Mouse (Mus musculus) heart, postnatal 0 days (tissue): ENCODE measurements at regions not wholly inside any gene's neighbourhood (a gene's known extent, or its start where the extent isn't known, plus 50 kb on each side); places are given as distances from the start of the nearest gene placed in this dataset.

Experiments
- ATAC-seq: fragments of 200-750 bp; cut with Nextera tagmentation; 2 replicates; pipeline ENCODE4 v1.8.0; 2017; ENCODE audit warnings: low read depth, moderate number of reproducible peaks, moderate library complexity; ENCODE audit not compliant: insufficient read depth
- DNase-seq: peaks from one replicate; pipeline ENCODE4 v3.0.0-alpha.2; 2016; ENCODE audit warnings: low spot score
- H3K27ac ChIP-seq: fragments of 300-500 bp; sonication (generic); 2 replicates; pipeline ENCODE4 v1.5.1; 2014; ENCODE audit warnings: low read depth, mild to moderate bottlenecking
- H3K27me3 ChIP-seq: fragments of 300-500 bp; sonication (generic); 2 replicates; pipeline ENCODE4 v1.6.1; 2014; ENCODE audit warnings: low read length, mixed read lengths; ENCODE audit not compliant: control insufficient read depth, insufficient read depth
- H3K36me3 ChIP-seq: fragments of 300-500 bp; sonication (generic); replicated peaks from 2 replicates; pipeline ENCODE4 v1.6.1; 2014; ENCODE audit warnings: low read length, mixed read lengths; ENCODE audit not compliant: control insufficient read depth, insufficient read depth
- H3K4me1 ChIP-seq: fragments of 300-500 bp; sonication (generic); 2 replicates; pipeline ENCODE4 v1.6.1; 2014; ENCODE audit warnings: antibody characterized with exemption; ENCODE audit not compliant: control insufficient read depth, insufficient read depth
- H3K4me2 ChIP-seq: fragments of 300-500 bp; sonication (generic); 2 replicates; pipeline ENCODE4 v1.6.1; 2014; ENCODE audit warnings: low read depth, mild to moderate bottlenecking, low read length, moderate library complexity
- H3K4me3 ChIP-seq: fragments of 300-500 bp; sonication (generic); 2 replicates; pipeline ENCODE4 v1.5.1; 2014; ENCODE audit warnings: low read depth, low read length
- H3K9ac ChIP-seq: fragments of 300-500 bp; sonication (generic); replicated peaks from 2 replicates; pipeline ENCODE4 v1.6.1; 2014; ENCODE audit warnings: low read depth, low read length, mixed read lengths
- H3K9me3 ChIP-seq: fragments of 300-500 bp; sonication (generic); replicated peaks from 2 replicates; pipeline ENCODE4 v1.6.1; 2016; ENCODE audit warnings: low read length; ENCODE audit not compliant: control insufficient read depth
- CTCF ChIP-seq: IDR thresholded peaks from 2 replicates; pipeline ENCODE4 v1.5.1; 2016; ENCODE audit warnings: antibody characterized with exemption, control low read depth, low read depth
- EP300 ChIP-seq: IDR thresholded peaks from 2 replicates; pipeline ENCODE4 v1.6.1; 2016; ENCODE audit warnings: antibody characterized with exemption, low read depth
- WGBS: fragments of 180-500 bp; shearing (Covaris S2); extraction: QIAGEN DNeasy Blood & Tissue Kit; methylation state at CpG from one replicate; pipeline ENCODE4 v1.1.7; 2014; 5-methylcytosine and 5-hydroxymethylcytosine counted together

DNA sequence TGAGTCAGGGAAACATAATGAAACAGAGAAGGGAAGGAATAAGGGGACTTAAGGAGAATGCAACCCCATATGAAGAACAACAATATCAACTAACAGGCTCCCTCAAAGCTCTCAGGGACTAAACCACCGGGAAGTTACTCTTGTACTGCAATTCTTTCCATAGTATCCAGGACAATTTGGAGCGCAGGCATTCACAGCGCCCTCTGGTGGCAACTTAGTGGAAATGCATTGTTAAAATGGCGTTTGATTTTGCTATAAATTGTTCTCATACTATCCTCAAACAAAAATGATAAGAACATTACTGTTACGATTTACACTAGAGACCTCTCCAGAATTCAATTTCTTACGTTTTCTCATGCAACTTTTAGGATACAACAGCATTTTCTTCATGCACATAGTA lies 1126.1 kb downstream of the Pcdh9 start:
- peak; percentile 51 for TF ChIP-seq CTCF
- no peak for TF ChIP-seq EP300
- H3K4me3 ChIP-seq, result no peak overlapping the region
- no peak overlapping the region for H3K9ac ChIP-seq
- no peaks in the 10 kb centered on the region for H3K36me3 ChIP-seq
- ATAC-seq (no peak), DNase-seq (no peak)
- H3K27me3 ChIP-seq, result no peaks in the 10 kb centered on the region
- H3K9me3 ChIP-seq, result no peaks in the 10 kb centered on the region
- no peak overlapping the region for H3K27ac ChIP-seq
- no peaks in the 10 kb centered on the region for H3K4me1 ChIP-seq
- no peak overlapping the region for H3K4me2 ChIP-seq
- WGBS, result 16% methylated on average over 6 of the region's 6 CpGs

GRCm38 (mm10) chr14:92754676-92755075 lies 1135.8 kb downstream of the Pcdh9 start:
- WGBS, result 56% methylated on average over 9 of the region's 9 CpGs
- TF ChIP-seq CTCF (no peak), EP300 (no peak)
- Histone ChIP-seq H3K4me3 (no peak overlapping the region), H3K9me3 (no peaks in the 10 kb centered on the region), H3K4me1 (no peaks in the 10 kb centered on the region), H3K27me3 (no peaks in the 10 kb centered on the region), H3K36me3 (no peaks in the 10 kb centered on the region), H3K27ac (no peak overlapping the region), H3K4me2 (no peak overlapping the region), H3K9ac (no peak overlapping the region)
- no peak for ATAC-seq
- no peak for DNase-seq

GRCm38 (mm10) chr14:92717666-92718065 lies 1172.8 kb downstream of the Pcdh9 start:
- WGBS, result 33% methylated on average over 2 of the region's 2 CpGs
- Histone ChIP-seq H3K4me2 (no peak overlapping the region), H3K4me3 (no peak overlapping the region), H3K36me3 (no peaks in the 10 kb centered on the region), H3K9ac (no peak overlapping the region), H3K9me3 (no peaks in the 10 kb centered on the region), H3K27me3 (no peaks in the 10 kb centered on the region), H3K27ac (no peak overlapping the region), H3K4me1 (no peaks in the 10 kb centered on the region)
- no peak for DNase-seq
- TF ChIP-seq CTCF (no peak), EP300 (no peak)
- no peak for ATAC-seq

DNA sequence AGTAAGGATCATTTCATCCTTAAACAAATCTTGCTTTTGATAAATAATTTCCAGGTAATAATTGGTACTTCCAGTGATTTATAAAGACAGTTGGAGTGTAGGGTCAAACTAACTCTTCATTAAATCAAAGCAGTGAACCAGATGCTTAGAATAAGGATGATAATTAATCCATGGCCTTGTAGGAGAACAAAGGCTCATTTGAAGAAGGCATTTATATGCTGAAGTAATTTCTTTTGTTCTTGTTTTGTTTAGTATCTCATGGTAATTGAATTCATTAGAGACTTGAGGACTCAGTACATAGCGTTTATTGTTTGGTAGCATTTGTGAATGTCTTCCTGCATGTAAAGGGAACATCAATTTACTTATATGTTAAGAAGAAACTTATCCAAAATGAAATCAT lies 1202.3 kb downstream of the Pcdh9 start:
- no peak for TF ChIP-seq CTCF
- TF ChIP-seq EP300, result no peak
- Histone ChIP-seq H3K4me1 (no peaks in the 10 kb centered on the region), H3K27ac (no peak overlapping the region), H3K4me3 (no peak overlapping the region), H3K36me3 (no peaks in the 10 kb centered on the region), H3K9me3 (no peaks in the 10 kb centered on the region), H3K4me2 (no peak overlapping the region), H3K27me3 (no peaks in the 10 kb centered on the region), H3K9ac (no peak overlapping the region)
- no peak for ATAC-seq
- 83% methylated on average over 1 of the region's 1 CpGs for WGBS
- DNase-seq, result no peak

GRCm38 (mm10) chr14:92687106-92687505 lies 1203.4 kb downstream of the Pcdh9 start:
- H3K4me3 ChIP-seq, result no peak overlapping the region
- H3K27me3 ChIP-seq, result no peaks in the 10 kb centered on the region
- DNase-seq (no peak), ATAC-seq (no peak)
- WGBS, result 42% methylated on average over 1 of the region's 1 CpGs
- no peak overlapping the region for H3K27ac ChIP-seq
- TF ChIP-seq CTCF (no peak), EP300 (no peak)
- no peaks in the 10 kb centered on the region for H3K36me3 ChIP-seq
- H3K9ac ChIP-seq, result no peak overlapping the region
- no peaks in the 10 kb centered on the region for H3K9me3 ChIP-seq
- H3K4me2 ChIP-seq, result no peak overlapping the region
- no peaks in the 10 kb centered on the region for H3K4me1 ChIP-seq

DNA sequence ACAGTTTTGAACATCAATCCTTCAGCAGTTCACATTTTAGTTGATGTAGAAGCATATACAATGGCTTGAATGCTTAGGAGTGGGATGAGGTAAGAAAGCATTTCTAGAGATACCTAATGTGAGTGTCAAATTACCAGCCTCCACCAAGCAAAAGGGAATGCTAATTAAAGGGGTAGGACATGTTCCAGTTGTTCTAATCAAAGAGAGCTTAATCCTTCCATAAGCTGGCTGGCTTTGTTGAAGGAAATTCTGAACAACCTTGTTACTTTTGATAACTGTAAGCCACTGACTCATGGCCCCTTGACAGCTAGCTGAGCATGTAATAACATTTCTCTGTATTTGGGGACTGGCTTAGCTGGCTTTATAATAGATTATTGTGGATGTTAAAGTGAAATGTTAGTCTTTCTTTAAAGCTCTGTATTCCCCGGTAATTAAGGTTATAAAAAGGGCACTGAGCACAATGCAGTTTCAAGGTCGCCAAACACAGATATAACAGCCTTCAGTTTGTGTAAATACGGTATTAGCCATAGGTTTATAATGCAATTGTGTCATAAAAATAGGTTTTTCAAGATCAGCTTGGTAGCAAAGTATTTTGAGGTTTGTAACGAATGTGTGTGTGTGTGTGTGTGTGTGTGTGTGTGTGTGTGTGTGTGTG lies 1211.5 kb downstream of the Pcdh9 start:
- Histone ChIP-seq H3K4me3 (no peak overlapping the region), H3K27me3 (no peaks in the 10 kb centered on the region), H3K9ac (no peak overlapping the region), H3K36me3 (no peaks in the 10 kb centered on the region), H3K9me3 (no peaks in the 10 kb centered on the region), H3K27ac (no peak overlapping the region), H3K4me2 (no peak overlapping the region), H3K4me1 (no peaks in the 10 kb centered on the region)
- TF ChIP-seq CTCF (no peak), EP300 (no peak)
- 61% methylated on average over 4 of the region's 4 CpGs for WGBS
- DNase-seq (no peak), ATAC-seq (no peak)
